Mouse (Mus musculus) hindbrain, embryonic 16.5 days (tissue): ENCODE data around the gene Nol4l. TPM values are rescaled to one million over a fixed set of nuclear protein-coding genes. Genes with fewer than 3 reads are reported as not detected.
A peak's percentile ranks its signal among the peaks of the same experiment; 100 is the strongest.

ENCODE experiments used
- ATAC-seq: fragments of 200-750 bp; cut with Nextera tagmentation; 2 replicates; pipeline ENCODE4 v1.8.0; 2017; ENCODE audit warnings: moderate TSS enrichment, moderate library complexity
- H3K27ac ChIP-seq: fragments of 300-500 bp; sonication (generic); 2 replicates; pipeline ENCODE4 v1.5.1; 2014; ENCODE audit warnings: low read depth, mild to moderate bottlenecking, control low read depth, low read length, moderate library complexity
- H3K27me3 ChIP-seq: fragments of 300-500 bp; sonication (generic); replicated peaks from 2 replicates; pipeline ENCODE4 v1.6.1; 2014; ENCODE audit warnings: low read length; ENCODE audit not compliant: control insufficient read depth, insufficient read depth
- H3K36me3 ChIP-seq: fragments of 300-500 bp; sonication (generic); 2 replicates; pipeline ENCODE4 v1.6.1; 2014; ENCODE audit warnings: mild to moderate bottlenecking, low read length, moderate library complexity, mixed read lengths; ENCODE audit not compliant: control insufficient read depth, insufficient read depth
- H3K4me1 ChIP-seq: fragments of 300-500 bp; sonication (generic); 2 replicates; pipeline ENCODE4 v1.6.1; 2014; ENCODE audit warnings: low read depth, low read length; ENCODE audit not compliant: control insufficient read depth, insufficient read depth
- H3K4me2 ChIP-seq: fragments of 300-500 bp; sonication (generic); 2 replicates; pipeline ENCODE4 v1.6.1; 2014; ENCODE audit warnings: mild to moderate bottlenecking, low read length, control low read depth, moderate library complexity
- H3K4me3 ChIP-seq: fragments of 300-500 bp; sonication (generic); 2 replicates; pipeline ENCODE4 v1.5.1; 2014; ENCODE audit warnings: mild to moderate bottlenecking, low read length, control low read depth, moderate library complexity
- H3K9ac ChIP-seq: fragments of 300-500 bp; sonication (generic); 2 replicates; pipeline ENCODE4 v1.6.1; 2014; ENCODE audit warnings: low read depth, mild to moderate bottlenecking, control low read depth, low read length, moderate library complexity
- H3K9me3 ChIP-seq: fragments of 300-500 bp; sonication (generic); 2 replicates; pipeline ENCODE4 v1.6.1; 2014; ENCODE audit warnings: mild to moderate bottlenecking, low read length, moderate library complexity; ENCODE audit not compliant: control insufficient read depth
- WGBS: fragments of 180-500 bp; shearing (Covaris S2); extraction: QIAGEN DNeasy Blood & Tissue Kit; methylation state at CpG from one replicate; pipeline ENCODE4 v1.1.7; 2014; 5-methylcytosine and 5-hydroxymethylcytosine counted together
- polyA plus RNA-seq: library from polyadenylated mRNA; unstranded; fragments of >200 nt; fragmentation: Nextera tagmentation; extraction: Ambion mirVana; gene quantifications from 2 replicates; pipeline ENCODE4 v1.2.1, GENCODE M21; 2015

Gene Nol4l
- polyA plus RNA-seq, 1 experiment from 2014 or later = 33.7 TPM

DNA sequence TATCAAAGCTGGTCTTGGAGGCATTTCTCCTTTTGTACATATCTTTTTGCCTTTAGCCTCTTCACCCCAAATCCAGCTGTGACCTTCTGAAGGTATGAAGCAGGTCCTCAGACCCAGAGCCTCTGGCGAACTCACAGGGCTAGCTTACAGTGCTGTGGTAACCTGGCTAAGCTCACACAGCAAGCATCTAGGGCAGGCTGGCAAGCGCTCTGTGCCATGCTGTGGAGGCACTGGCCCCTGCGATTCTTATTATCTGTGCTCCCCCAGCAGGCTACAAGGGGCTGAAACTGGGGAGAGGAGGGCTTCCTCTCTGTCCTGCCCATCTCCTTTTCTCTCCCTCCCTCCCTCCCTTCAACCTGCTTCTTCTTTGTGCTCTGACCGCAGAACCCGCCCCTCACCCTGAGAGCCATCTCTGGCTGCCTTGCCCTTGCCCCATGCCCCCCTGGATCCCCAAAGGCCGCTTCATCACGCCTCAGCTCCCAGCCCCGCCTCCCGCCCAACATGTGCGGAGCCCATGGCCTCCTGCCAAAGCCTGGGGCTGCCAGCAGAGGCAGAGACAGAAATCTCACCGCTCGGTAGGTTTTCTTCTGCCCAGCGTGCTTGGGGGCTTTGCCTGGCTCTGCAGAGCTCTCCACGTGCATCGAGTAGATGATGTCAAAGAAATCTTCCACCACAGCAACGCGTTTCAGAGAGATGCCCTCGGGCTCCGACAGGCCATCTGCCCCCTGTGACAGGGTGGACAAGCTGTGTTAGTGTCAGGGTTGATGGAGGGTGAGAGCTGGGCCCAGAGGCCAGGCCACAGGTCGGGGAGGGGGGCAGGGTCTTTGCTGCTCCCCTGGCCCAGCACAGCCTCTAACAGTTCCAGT, 46.4 kb downstream of the Nol4l start:
- H3K27ac ChIP-seq = peak overlapping the region; percentile 84
- peak; percentile 53 for ATAC-seq
- H3K27me3 ChIP-seq = no peaks in the 10 kb centered on the region
- 6% methylated on average over 20 of the region's 20 CpGs for WGBS
- no peak overlapping the region for H3K4me3 ChIP-seq
- no peaks in the 10 kb centered on the region for H3K36me3 ChIP-seq
- H3K9ac ChIP-seq = peak overlapping the region; percentile 57
- H3K9me3 ChIP-seq = no peaks in the 10 kb centered on the region
- H3K4me2 ChIP-seq = peak overlapping the region; percentile 41
- H3K4me1 ChIP-seq = peaks cover 31% of the 10 kb centered on the region

GRCm38 (mm10) chr2:153481861-153482120, 48.0 kb downstream of the Nol4l start:
- no peak overlapping the region for H3K4me3 ChIP-seq
- H3K4me2 ChIP-seq = no peak overlapping the region
- peaks cover 31% of the 10 kb centered on the region for H3K4me1 ChIP-seq
- no peak for ATAC-seq
- WGBS = 81% methylated on average over 2 of the region's 2 CpGs
- no peaks in the 10 kb centered on the region for H3K27me3 ChIP-seq
- no peak overlapping the region for H3K9ac ChIP-seq
- no peaks in the 10 kb centered on the region for H3K9me3 ChIP-seq
- no peak overlapping the region for H3K27ac ChIP-seq
- H3K36me3 ChIP-seq = no peaks in the 10 kb centered on the region

GRCm38 (mm10) chr2:153481108-153481860, 48.5 kb downstream of the Nol4l start:
- no peak overlapping the region for H3K9ac ChIP-seq
- ATAC-seq = no peak

GRCm38 (mm10) chr2:153479486-153479885, 50.3 kb downstream of the Nol4l start:
- Histone ChIP-seq H3K4me1 (peaks cover 42% of the 10 kb centered on the region), H3K4me2 (no peak overlapping the region), H3K9ac (no peak overlapping the region), H3K27ac (no peak overlapping the region), H3K4me3 (no peak overlapping the region), H3K36me3 (no peaks in the 10 kb centered on the region), H3K9me3 (no peaks in the 10 kb centered on the region), H3K27me3 (no peaks in the 10 kb centered on the region)
- WGBS = 93% methylated on average over 1 of the region's 1 CpGs
- ATAC-seq = no peak

More at GRCm38 (mm10) chr2:153481108-153481860, 48.5 kb downstream of the Nol4l start:
- H3K27ac ChIP-seq = no peak overlapping the region
- no peaks in the 10 kb centered on the region for H3K27me3 ChIP-seq
- no peak overlapping the region for H3K4me2 ChIP-seq
- 67% methylated on average over 7 of the region's 7 CpGs for WGBS
- H3K9me3 ChIP-seq = no peaks in the 10 kb centered on the region
- no peak overlapping the region for H3K4me3 ChIP-seq
- H3K4me1 ChIP-seq = peaks cover 33% of the 10 kb centered on the region
- no peaks in the 10 kb centered on the region for H3K36me3 ChIP-seq

DNA sequence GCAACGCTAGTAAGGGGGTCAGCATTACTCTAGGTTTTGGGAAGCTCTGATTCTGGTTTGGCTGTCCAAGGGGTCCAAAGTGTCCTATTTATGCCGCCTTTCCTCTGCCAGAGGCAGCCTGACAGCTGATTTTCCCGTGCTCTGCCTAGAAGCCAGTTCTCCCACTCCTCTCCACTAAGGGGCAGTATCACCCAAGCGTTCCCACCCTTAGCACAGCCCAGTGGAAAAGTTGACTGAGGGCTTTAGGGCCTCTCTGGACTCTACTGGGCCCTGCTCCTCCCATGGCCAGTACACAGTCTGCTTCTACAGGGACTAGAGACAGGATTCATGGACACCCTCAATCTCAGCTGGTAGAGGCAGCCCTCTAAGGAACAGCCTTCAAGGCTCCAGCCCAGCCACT, 51.2 kb downstream of the Nol4l start:
- Histone ChIP-seq H3K9me3 (no peaks in the 10 kb centered on the region), H3K27me3 (no peaks in the 10 kb centered on the region), H3K9ac (no peak overlapping the region), H3K4me2 (no peak overlapping the region), H3K4me1 (peaks cover 33% of the 10 kb centered on the region), H3K27ac (no peak overlapping the region), H3K36me3 (no peaks in the 10 kb centered on the region), H3K4me3 (no peak overlapping the region)
- ATAC-seq = peak; percentile 75
- 14% methylated on average over 4 of the region's 4 CpGs for WGBS

- no peaks in the 10 kb centered on the region for H3K36me3 ChIP-seq
- ATAC-seq = no peak
- no peaks in the 10 kb centered on the region for H3K9me3 ChIP-seq
- peak overlapping the region; percentile 11 for H3K27ac ChIP-seq
- WGBS = 33% methylated on average over 4 of the region's 4 CpGs
- H3K27me3 ChIP-seq = no peaks in the 10 kb centered on the region
- H3K4me3 ChIP-seq = no peak overlapping the region
- H3K9ac ChIP-seq = 0 out of 2 replicates have a peak overlapping the region, but pooled peaks have one; percentile 11
- peaks cover 18% of the 10 kb centered on the region for H3K4me1 ChIP-seq
- no peak overlapping the region for H3K4me2 ChIP-seq
Observed at GRCm38 (mm10) chr2:153475114-153476112, 54.4 kb downstream of the Nol4l start.

- WGBS = 37% methylated on average over 3 of the region's 3 CpGs
- peak; percentile 50 for ATAC-seq
- Histone ChIP-seq H3K27me3 (no peaks in the 10 kb centered on the region), H3K9me3 (no peaks in the 10 kb centered on the region), H3K36me3 (no peaks in the 10 kb centered on the region), H3K9ac (no peak overlapping the region), H3K4me3 (no peak overlapping the region), H3K4me1 (peaks cover 9% of the 10 kb centered on the region), H3K4me2 (no peak overlapping the region), H3K27ac (no peak overlapping the region)
Observed at GRCm38 (mm10) chr2:153470983-153471382, 58.8 kb downstream of the Nol4l start.

GRCm38 (mm10) chr2:153469764-153470163, 60.0 kb downstream of the Nol4l start:
- no peak for ATAC-seq
- H3K36me3 ChIP-seq = no peaks in the 10 kb centered on the region
- H3K27ac ChIP-seq = no peak overlapping the region
- no peak overlapping the region for H3K9ac ChIP-seq
- no peak overlapping the region for H3K4me2 ChIP-seq
- no peaks in the 10 kb centered on the region for H3K9me3 ChIP-seq
- no peaks in the 10 kb centered on the region; the same call in 1 of the 2 replicates for H3K4me1 ChIP-seq
- no peaks in the 10 kb centered on the region for H3K27me3 ChIP-seq
- WGBS = 69% methylated on average over 4 of the region's 4 CpGs
- H3K4me3 ChIP-seq = no peak overlapping the region
